Mouse (Mus musculus): ENCODE results near the gene Gpatch1.

GRCm38 (mm10) chr7:35362868-35363267 lies 44.6 kb upstream of the Gpatch1 start:
- TF ChIP-seq POLR2A (IDR thresholded peaks at IDR 0.05; ENCODE audit: control insufficient read depth, extremely low read depth, insufficient read depth, low read length, poor library complexity) (no peak), CTCF (IDR thresholded peaks at IDR 0.05; ENCODE audit: borderline replicate concordance, control insufficient read depth, extremely low read depth, insufficient read depth, low read length, poor library complexity) (no peak)
